Mouse (Mus musculus) granulocyte monocyte progenitor cell, adult 5-6 weeks (primary cell): ENCODE measurements at regions not wholly inside any gene's neighbourhood (a gene's known extent, or its start where the extent isn't known, plus 50 kb on each side); places are given as distances from the start of the nearest gene placed in this dataset.
A peak's percentile ranks its signal among the peaks of the same experiment; 100 is the strongest.

Experiments used
- ATAC-seq: replicated peaks from 2 replicates; pipeline ENCODE4 v1.8.0; 2016; ENCODE audit warnings: mild to moderate bottlenecking, moderate TSS enrichment, inconsistent platforms; ENCODE audit not compliant: poor library complexity, severe bottlenecking

- no peak for ATAC-seq
These were observed 216.1 kb upstream of the Elac2 start for GRCm38 (mm10) chr11:64762755-64763154.

- no peak for ATAC-seq
These were observed 214.8 kb upstream of the Elac2 start for GRCm38 (mm10) chr11:64764056-64764455.

DNA sequence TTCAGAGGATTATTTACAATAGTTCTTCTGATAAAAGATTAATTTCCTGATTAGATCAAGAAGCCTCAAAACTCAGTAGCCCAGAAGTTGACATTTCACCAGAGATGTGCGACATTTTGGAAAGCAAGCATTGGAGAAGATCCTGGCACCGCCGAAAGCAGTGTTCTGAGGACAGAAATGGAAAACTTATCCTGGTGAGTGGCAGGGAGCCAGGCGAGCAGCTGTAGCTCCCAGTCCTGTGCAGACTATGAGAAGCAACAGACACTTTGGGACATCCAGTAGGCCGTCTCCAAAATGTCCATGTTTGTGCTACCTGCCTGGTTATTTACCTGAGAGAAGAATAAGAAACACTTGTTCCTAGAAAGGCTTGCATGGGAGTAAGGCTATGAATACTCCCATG lies 202.1 kb upstream of the Elac2 start:
- no peak for ATAC-seq

DNA sequence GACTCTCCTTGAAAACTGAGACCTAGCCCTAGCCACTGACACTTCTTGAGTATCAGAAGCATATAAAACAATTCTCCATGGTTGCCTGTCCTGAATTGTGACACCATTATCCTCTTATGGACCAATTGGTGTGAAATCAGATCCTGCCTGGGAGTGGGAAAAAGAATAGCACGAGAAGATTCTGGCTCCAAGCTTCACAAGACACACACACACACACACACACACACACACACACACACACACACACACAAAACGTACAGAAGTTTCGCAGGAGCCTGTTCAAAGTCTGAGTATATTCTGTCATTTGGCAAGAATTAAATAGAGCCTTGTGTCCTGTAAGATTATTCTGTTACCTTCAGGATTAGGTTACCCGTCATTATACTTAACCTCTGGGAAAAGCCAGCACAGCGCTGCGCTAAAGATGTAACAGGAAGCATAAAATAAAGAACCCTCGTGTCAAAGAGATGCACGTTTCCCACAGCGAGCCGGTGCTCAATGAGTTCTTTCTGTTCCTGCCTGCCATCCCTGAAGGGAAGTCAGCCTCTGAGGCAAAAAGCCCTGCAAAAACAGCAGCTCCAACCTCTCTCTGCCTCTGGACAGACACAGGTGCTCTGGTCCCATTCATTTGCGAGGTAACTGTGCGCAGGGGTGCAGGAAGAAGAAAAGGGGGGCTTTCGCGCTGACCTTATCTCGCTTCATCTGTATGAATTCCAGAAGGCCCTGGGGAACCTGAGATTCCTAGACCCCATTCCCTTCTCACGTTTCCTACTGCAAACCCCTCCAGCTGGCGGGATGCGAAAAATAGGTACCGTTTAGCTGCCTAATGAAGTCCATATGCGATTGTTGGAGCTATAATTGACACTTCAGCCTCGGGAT lies 178.4 kb upstream of the Elac2 start:
- no peak; the same call in 1 of the 2 replicates for ATAC-seq

DNA sequence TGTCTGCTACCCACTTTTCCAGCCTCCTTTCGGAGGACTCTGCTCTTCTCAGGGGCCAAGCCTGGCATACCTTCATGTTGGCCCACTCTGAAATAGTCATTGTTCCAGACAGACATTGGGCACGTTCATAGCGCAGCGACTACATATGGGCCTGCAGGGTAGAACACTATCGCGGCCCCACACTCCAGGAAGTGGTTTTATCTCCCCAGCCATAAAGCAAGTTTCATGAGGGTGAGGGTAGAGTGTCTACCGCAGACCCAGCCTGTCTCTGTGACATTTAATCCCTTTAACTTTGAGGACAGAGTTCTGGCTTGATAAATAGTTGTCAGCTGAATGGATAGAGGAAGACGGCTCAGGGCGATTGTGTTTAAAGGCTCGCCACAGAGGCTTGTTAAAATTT lies 177.5 kb upstream of the Elac2 start:
- peak; percentile 72 for ATAC-seq

DNA sequence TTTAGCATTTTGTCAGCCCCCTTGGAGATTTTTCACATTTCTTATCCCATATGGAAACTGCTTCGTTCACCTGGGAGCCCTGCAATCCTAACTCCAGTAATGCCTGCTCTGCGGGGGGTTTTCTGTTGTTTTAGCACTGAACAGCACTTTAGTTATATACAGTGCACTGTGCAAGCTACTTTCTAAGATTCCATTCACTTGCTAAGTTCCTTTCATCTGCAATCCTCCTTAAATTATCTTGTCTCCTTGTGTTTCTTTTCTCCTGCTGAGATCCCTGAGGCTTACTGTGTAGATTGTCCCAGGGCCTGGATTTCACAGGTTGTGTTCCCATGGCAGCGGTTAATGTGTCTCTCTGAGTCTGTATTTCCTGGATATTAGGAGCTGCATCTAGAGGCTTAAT lies 173.3 kb upstream of the Elac2 start:
- no peak for ATAC-seq

DNA sequence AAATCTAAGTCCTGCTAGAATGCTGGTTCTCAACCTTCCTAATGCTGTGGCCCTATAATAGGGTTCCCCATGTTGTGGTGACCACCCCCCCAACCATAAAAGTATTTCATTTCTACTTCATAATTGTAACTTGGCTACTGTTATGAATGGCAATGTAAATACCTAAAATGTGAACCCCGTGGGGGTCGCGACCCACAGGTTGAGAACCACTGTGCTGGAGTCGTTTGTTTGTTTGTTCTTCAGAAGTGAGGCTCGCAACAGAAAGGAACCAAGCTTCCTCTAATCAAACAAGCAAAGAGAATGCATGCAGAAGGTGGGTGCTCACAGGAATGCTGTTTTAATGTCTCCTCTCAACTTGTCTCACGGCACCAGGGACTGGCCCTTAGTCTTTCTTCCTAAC lies 166.4 kb upstream of the Elac2 start:
- ATAC-seq, result no peak

DNA sequence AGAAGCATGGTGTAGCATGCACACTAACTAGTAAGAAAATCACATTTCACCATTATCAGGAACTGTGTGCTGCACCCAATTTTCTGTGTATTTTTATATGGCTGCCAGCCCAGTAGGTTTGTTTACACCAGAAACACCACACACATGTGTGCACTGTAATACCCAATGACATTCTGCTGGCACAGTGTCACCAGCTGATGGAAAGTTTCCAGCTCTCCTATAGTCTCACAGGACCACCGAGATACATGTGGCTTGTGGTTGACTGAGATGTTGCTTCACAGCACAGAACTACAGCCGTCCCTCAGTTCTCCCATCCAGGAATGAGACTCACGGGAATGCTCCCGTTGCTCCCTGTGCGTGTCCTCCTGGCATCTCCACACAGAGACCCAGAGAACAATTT lies 149.4 kb upstream of the Elac2 start:
- no peak for ATAC-seq

- ATAC-seq, result no peak
These were observed 146.4 kb upstream of the Elac2 start for GRCm38 (mm10) chr11:64832453-64832852.

- no peak for ATAC-seq
These were observed 145.1 kb upstream of the Elac2 start for GRCm38 (mm10) chr11:64833786-64834185.

DNA sequence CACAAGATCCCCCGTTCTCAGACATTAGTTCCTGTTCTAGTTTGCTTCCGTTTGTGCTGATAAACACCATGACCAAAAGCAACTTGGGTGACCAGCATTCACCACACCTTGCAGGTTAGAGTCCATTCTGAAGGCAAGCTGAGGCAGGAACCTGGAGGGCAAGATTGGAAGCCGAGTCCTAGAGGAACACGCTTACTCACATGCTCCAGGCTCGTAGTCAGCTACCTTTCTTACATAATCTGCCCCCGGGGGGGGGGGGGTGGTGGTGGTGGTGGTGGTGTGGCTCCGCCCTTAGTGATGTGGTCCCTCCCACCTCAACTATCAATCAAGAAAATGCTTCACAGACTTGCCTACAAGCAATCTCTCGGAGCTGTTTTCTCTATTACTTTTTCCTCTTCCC lies 142.1 kb upstream of the Elac2 start:
- no peak for ATAC-seq

DNA sequence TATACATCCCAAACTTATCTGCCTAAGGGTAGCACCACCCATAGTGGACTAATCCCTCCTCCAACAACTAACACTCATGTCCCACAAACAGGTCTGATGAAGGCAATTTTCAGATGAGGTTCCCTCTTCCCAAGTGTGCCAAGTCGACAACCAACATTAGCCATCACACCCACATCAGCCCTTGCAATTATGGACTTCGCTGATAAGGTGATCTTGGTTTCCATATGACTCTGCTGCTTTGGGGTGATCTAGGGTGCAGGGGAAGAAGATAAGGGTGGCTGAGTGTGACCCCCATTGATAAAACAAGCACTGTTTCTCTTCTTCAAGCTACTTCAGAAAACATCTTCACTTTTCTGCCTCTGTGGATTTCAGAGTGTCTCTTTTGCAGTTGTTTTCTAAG lies 137.7 kb upstream of the Elac2 start:
- no peak for ATAC-seq

DNA sequence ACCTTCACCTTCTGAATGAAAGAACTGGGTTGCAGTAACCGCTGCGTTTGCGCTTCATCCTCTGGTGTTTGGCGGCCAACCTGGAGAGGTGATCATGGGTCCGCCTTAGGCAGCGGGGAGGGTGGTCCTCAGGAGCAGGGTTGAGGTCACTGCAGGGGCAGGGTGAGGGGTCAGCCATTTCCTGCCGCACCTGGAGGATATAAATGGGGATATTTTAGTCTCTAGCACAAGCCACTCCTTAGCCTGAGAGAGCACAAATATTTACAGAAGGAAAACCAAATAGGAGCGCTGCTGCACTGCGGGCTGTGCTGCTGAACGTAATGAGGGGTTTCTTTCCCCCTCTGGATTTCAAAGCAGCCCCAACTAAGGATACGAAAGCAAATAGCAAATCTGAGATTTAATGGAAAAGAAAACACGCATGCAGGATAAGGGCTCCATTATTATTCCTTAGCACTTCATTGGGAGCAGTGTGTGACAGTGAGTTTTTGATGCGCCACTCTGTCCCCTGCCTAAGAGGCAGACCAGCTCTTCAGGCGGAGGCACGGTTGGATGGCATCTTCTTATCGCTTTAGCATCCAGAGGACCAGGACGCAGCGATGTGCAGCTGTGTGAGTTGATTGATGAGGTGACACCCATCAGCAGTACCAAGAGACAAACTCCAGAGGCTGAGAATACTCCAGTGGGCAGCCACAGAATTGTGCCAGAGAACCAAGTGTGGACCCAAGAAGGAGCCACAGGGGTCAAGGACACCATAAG lies 135.9 kb upstream of the Elac2 start:
- ATAC-seq, result no peak

- ATAC-seq, result no peak
These were observed 132.2 kb upstream of the Elac2 start for GRCm38 (mm10) chr11:64846577-64847147.

DNA sequence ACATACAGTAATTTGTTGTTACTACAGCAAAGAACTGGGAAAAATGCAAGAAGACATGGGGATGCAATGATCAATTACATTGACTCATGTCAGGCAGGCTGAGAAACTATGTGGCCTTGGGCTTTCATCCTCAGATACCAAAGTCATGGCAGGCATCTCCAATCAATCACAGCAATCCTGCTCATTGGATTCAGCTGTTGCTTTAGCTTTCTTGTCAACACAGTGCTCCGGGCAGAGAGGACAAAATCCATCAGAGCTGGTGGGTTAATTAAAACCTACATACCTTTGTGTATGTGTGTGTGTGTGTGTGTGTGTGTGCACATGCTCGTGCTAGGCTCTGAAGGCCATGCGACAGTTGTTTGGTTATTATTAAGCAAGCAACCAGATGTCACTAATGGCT lies 119.2 kb upstream of the Elac2 start:
- ATAC-seq, result no peak

- ATAC-seq, result no peak
These were observed 98.2 kb upstream of the Elac2 start for GRCm38 (mm10) chr11:64880674-64881073.

GRCm38 (mm10) chr11:64884518-64884917 lies 94.3 kb upstream of the Elac2 start:
- no peak for ATAC-seq

DNA sequence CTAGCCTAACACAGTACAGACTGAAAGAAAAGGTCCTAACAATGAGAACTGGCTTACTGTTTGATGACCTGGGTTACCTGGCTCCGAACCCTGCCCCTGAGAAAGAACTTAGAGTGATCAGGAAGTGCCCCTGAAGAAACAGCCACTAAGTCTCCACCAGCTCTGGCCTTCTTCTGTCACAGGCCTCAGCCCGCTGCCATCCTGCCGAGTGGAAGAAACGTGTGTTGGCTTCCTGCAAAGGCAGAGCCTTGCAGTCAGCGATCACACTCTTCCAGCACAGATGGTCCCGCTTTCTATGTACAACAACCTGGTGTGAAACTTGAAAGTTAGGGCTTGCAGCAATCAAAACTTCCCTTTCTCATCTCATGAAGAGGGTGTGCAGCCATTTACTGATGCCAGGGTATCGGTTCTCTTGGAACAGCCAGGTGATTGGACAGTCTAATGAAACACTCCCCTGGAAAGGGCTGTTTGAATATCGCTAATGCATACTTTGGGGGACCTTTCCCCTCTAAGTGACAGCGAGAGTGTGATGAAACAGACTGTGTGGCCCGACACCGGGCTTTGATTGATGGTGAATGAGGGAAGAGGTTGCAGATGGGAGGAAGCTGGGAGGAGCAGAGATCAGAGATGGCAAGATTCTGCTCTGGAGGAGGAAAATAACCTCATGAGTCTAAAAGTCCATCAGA lies 89.4 kb upstream of the Elac2 start:
- ATAC-seq, result no peak

DNA sequence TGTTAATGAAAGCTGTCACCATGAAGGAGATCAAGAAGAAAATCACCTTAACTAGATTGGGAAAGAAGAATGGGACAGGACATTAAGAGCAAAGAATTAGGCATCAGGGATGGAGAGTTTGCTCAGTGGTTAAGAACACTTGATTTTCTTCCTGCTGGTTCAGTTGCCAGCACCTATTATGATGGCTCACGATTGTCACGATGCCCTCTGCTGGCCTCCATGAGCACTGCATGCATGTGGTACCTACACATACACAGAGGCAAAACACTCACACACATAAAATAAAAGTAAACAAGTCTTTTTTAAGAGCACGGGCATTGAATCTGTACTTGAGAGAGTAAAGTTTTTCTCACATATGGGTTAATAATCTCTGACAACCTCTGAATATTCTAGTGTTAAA lies 88.1 kb upstream of the Elac2 start:
- peak; percentile 76 for ATAC-seq

DNA sequence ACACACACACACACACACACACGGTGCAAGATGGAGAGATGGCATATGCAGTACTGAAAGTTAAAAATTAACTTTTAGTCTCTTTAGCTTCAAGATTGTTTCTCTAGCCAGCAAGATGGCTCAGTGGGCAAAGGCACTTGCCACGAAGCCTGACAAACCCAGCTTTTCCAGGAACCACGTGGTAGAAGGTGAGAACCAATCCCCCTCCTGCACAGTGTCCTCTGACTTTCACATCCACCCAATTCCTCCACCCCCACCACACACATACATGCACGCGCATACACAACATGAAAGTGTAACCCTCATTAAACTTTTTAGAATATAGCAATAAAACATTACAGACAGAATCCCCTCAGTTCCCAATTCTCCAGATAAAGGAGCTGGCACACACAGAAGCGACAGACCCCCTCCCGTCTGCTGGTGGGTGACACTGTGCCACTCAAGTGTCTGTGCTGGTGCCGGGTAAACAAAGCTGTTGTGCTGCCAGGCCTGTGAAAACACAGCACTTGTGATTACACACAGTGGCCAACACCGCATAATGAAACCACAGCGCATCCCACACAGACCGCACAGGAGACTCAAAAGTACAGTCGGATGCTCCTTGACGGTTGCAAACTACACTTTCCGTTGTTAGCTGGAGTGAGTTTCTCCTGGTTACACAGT lies 82.9 kb upstream of the Elac2 start:
- ATAC-seq, result no peak
